Mouse (Mus musculus): ENCODE results near the gene Insr. TPM values are rescaled to one million over a fixed set of nuclear protein-coding genes. Genes with fewer than 3 reads are reported as not detected.

Gene Insr
- polyA plus RNA-seq, 1 experiment = 0.75 TPM

- Histone ChIP-seq H3K27me3 (replicated peaks) (no peaks in the 10 kb centered on the region), H3K9me3 (no peaks in the 10 kb centered on the region), H3K36me3 (replicated peaks; ENCODE audit: low read length) (peaks cover 47% of the 10 kb centered on the region), H3K4me3 (replicated peaks) (peak overlapping the region; percentile 100), H3K4me1 (peaks cover 64% of the 10 kb centered on the region)
- TF ChIP-seq GATA1 (IDR thresholded peaks at IDR 0.05; ENCODE audit: borderline replicate concordance, low read length) (no peak), FLI1 (IDR thresholded peaks at IDR 0.05; ENCODE audit: low read length) (no peak)
These were observed 2.2 kb downstream of the Insr start for GRCm38 (mm10) chr8:3277266-3277665.

GRCm38 (mm10) chr8:3276009-3276408 lies 3.4 kb downstream of the Insr start:
- H3K4me3 ChIP-seq (replicated peaks) = no peak overlapping the region
- peaks cover 66% of the 10 kb centered on the region for H3K4me1 ChIP-seq
- TF ChIP-seq GATA1 (IDR thresholded peaks at IDR 0.05; ENCODE audit: borderline replicate concordance, low read length) = no peak
- TF ChIP-seq FLI1 (IDR thresholded peaks at IDR 0.05; ENCODE audit: low read length) = no peak
- peaks cover 53% of the 10 kb centered on the region for H3K36me3 ChIP-seq (replicated peaks; ENCODE audit: low read length)
- no peaks in the 10 kb centered on the region for H3K27me3 ChIP-seq (replicated peaks)
- no peaks in the 10 kb centered on the region for H3K9me3 ChIP-seq

- H3K4me1 ChIP-seq = peaks cover 65% of the 10 kb centered on the region
- H3K27me3 ChIP-seq (replicated peaks) = no peaks in the 10 kb centered on the region
These were observed 4.2 kb downstream of the Insr start for GRCm38 (mm10) chr8:3275189-3275588.

GRCm38 (mm10) chr8:3273799-3274198 lies 5.6 kb downstream of the Insr start:
- no peaks in the 10 kb centered on the region for H3K27me3 ChIP-seq (replicated peaks)
- peaks cover 59% of the 10 kb centered on the region for H3K4me1 ChIP-seq

More at GRCm38 (mm10) chr8:3275189-3275588, 4.2 kb downstream of the Insr start:
- no peaks in the 10 kb centered on the region for H3K9me3 ChIP-seq
- H3K4me3 ChIP-seq (replicated peaks) = no peak overlapping the region
- TF ChIP-seq GATA1 (IDR thresholded peaks at IDR 0.05; ENCODE audit: borderline replicate concordance, low read length) = no peak
- no peak for TF ChIP-seq FLI1 (IDR thresholded peaks at IDR 0.05; ENCODE audit: low read length)
- H3K36me3 ChIP-seq (replicated peaks; ENCODE audit: low read length) = peaks cover 57% of the 10 kb centered on the region

GRCm38 (mm10) chr8:3267449-3267761 lies 12.0 kb downstream of the Insr start:
- H3K9me3 ChIP-seq = no peaks in the 10 kb centered on the region
- no peak for TF ChIP-seq FLI1 (IDR thresholded peaks at IDR 0.05; ENCODE audit: low read length)
- no peak for TF ChIP-seq GATA1 (IDR thresholded peaks at IDR 0.05; ENCODE audit: borderline replicate concordance, low read length)

More at GRCm38 (mm10) chr8:3273799-3274198, 5.6 kb downstream of the Insr start:
- peaks cover 67% of the 10 kb centered on the region for H3K36me3 ChIP-seq (replicated peaks; ENCODE audit: low read length)
- no peaks in the 10 kb centered on the region for H3K9me3 ChIP-seq
- TF ChIP-seq FLI1 (IDR thresholded peaks at IDR 0.05; ENCODE audit: low read length) (no peak), GATA1 (IDR thresholded peaks at IDR 0.05; ENCODE audit: borderline replicate concordance, low read length) (no peak)
- no peak overlapping the region for H3K4me3 ChIP-seq (replicated peaks)

GRCm38 (mm10) chr8:3266686-3267448 lies 12.6 kb downstream of the Insr start:
- no peaks in the 10 kb centered on the region for H3K9me3 ChIP-seq

More at GRCm38 (mm10) chr8:3267449-3267761, 12.0 kb downstream of the Insr start:
- Histone ChIP-seq H3K36me3 (replicated peaks; ENCODE audit: low read length) (peaks cover 75% of the 10 kb centered on the region), H3K4me1 (peaks cover 58% of the 10 kb centered on the region), H3K4me3 (replicated peaks) (no peak overlapping the region), H3K27me3 (replicated peaks) (no peaks in the 10 kb centered on the region)

GRCm38 (mm10) chr8:3265182-3265581 lies 14.2 kb downstream of the Insr start:
- Histone ChIP-seq H3K4me1 (peaks cover 68% of the 10 kb centered on the region), H3K4me3 (replicated peaks) (no peak overlapping the region), H3K9me3 (no peaks in the 10 kb centered on the region), H3K27me3 (replicated peaks) (no peaks in the 10 kb centered on the region), H3K36me3 (replicated peaks; ENCODE audit: low read length) (peaks cover 77% of the 10 kb centered on the region)
- no peak for TF ChIP-seq GATA1 (IDR thresholded peaks at IDR 0.05; ENCODE audit: borderline replicate concordance, low read length)

More at GRCm38 (mm10) chr8:3266686-3267448, 12.6 kb downstream of the Insr start:
- H3K4me3 ChIP-seq (replicated peaks) = no peak overlapping the region
- TF ChIP-seq GATA1 (IDR thresholded peaks at IDR 0.05; ENCODE audit: borderline replicate concordance, low read length) (no peak), FLI1 (IDR thresholded peaks at IDR 0.05; ENCODE audit: low read length) (no peak)
- H3K4me1 ChIP-seq = peaks cover 62% of the 10 kb centered on the region
- H3K27me3 ChIP-seq (replicated peaks) = no peaks in the 10 kb centered on the region
- peaks cover 76% of the 10 kb centered on the region for H3K36me3 ChIP-seq (replicated peaks; ENCODE audit: low read length)

GRCm38 (mm10) chr8:3262779-3263178 lies 16.6 kb downstream of the Insr start:
- peaks cover 74% of the 10 kb centered on the region for H3K4me1 ChIP-seq

GRCm38 (mm10) chr8:3261101-3261500 lies 18.3 kb downstream of the Insr start:
- no peaks in the 10 kb centered on the region for H3K9me3 ChIP-seq
- TF ChIP-seq GATA1 (IDR thresholded peaks at IDR 0.05; ENCODE audit: borderline replicate concordance, low read length) (no peak), FLI1 (IDR thresholded peaks at IDR 0.05; ENCODE audit: low read length) (no peak)
- H3K4me1 ChIP-seq = peaks cover 63% of the 10 kb centered on the region
- no peaks in the 10 kb centered on the region for H3K27me3 ChIP-seq (replicated peaks)
- H3K36me3 ChIP-seq (replicated peaks; ENCODE audit: low read length) = peaks cover 80% of the 10 kb centered on the region
- no peak overlapping the region for H3K4me3 ChIP-seq (replicated peaks)

More at GRCm38 (mm10) chr8:3262779-3263178, 16.6 kb downstream of the Insr start:
- Histone ChIP-seq H3K36me3 (replicated peaks; ENCODE audit: low read length) (peaks cover 80% of the 10 kb centered on the region), H3K27me3 (replicated peaks) (no peaks in the 10 kb centered on the region), H3K9me3 (no peaks in the 10 kb centered on the region), H3K4me3 (replicated peaks) (no peak overlapping the region)
- no peak for TF ChIP-seq GATA1 (IDR thresholded peaks at IDR 0.05; ENCODE audit: borderline replicate concordance, low read length)
- TF ChIP-seq FLI1 (IDR thresholded peaks at IDR 0.05; ENCODE audit: low read length) = no peak

- no peaks in the 10 kb centered on the region for H3K27me3 ChIP-seq (replicated peaks)
- TF ChIP-seq GATA1 (IDR thresholded peaks at IDR 0.05; ENCODE audit: borderline replicate concordance, low read length) = no peak
- TF ChIP-seq FLI1 (IDR thresholded peaks at IDR 0.05; ENCODE audit: low read length) = no peak
- peak overlapping the region; percentile 20 for H3K4me3 ChIP-seq (replicated peaks)
- H3K4me1 ChIP-seq = peaks cover 58% of the 10 kb centered on the region
- peaks cover 79% of the 10 kb centered on the region for H3K36me3 ChIP-seq (replicated peaks; ENCODE audit: low read length)
- H3K9me3 ChIP-seq = no peaks in the 10 kb centered on the region
These were observed 19.1 kb downstream of the Insr start for GRCm38 (mm10) chr8:3260127-3260811.

Data from megakaryocyte, embryonic 14.5 days (primary cell).